Mouse (Mus musculus) thymus, adult 2 months (tissue): ENCODE measurements around the gene Ctsl.

Source experiments
- CTCF ChIP-seq: fragments of 200-500 bp; IDR thresholded peaks from 2 replicates; pipeline ENCODE4 v1.5.1; 2012; ENCODE audit warnings: mild to moderate bottlenecking, control low read depth, low read length, moderate library complexity, borderline replicate concordance; ENCODE audit not compliant: control insufficient read depth, poor library complexity, insufficient read depth; ENCODE audit errors: extremely low read depth
- POLR2A ChIP-seq: fragments of 200-500 bp; IDR thresholded peaks from 2 replicates; pipeline ENCODE4 v1.6.1; 2012; ENCODE audit warnings: mild to moderate bottlenecking, low read length, control low read depth, moderate library complexity; ENCODE audit not compliant: control insufficient read depth, poor library complexity, insufficient read depth; ENCODE audit errors: extremely low read depth

DNA sequence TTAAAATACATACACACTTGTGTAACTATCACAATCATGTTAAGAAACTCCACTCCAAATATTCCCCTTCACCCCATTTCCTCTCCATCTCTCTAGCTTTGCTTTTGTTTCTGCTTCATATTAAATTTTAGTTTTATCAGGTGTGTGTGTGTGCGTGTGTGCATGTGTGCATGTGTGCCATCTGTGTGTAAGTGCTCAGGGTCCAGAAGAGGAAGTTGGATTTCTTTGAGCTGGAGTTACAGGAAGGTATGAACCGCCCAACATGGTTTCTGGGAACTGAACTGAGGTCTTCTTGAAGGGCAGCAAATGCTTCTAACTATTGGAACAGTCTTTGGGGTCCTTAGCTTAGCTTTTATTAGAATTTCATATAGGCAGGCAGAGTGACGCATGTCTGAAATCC is 14.2 kb upstream of the Ctsl start:
- TF ChIP-seq CTCF: no peak
- no peak for TF ChIP-seq POLR2A
